In genomic region chr2:173039041-173039440, GRCm38 (mm10) we compare ENCODE assay signal across 29 mouse cellular contexts. TPM values are rescaled to one million over a fixed set of nuclear protein-coding genes. Genes with fewer than 3 reads are reported as not detected.
DNase-seq lines count a peak whose midpoint lies in the region; ATAC-seq and TF ChIP-seq lines count a peak whose summit lies in the region.
"Had no signal": no experiment of that assay in that cellular context is flagged by ENCODE, and none has a peak within 500 bp of the region (broad histone marks: within the 10 kb centered on the region; RNA-seq: fewer than 3 reads in every experiment).

No protein-coding gene starts in this region.

- H3K4me2 ChIP-seq in liver, embryonic 13.5 days = peak overlapping the region; percentile 59
- H3K4me2 ChIP-seq: embryonic facial prominence, embryonic 13.5 days; forebrain, embryonic 13.5 days; heart, embryonic 15.5 days; hindbrain, embryonic 12.5 days; midbrain, embryonic 12.5 days; neural tube, embryonic 13.5 days had no signal

- 95% methylated on average over 4 of the region's 4 CpGs for WGBS in heart, embryonic 10.5 days
- WGBS in thymus, adult 2 months = 56% methylated on average over 4 of the region's 4 CpGs
- 70% methylated on average over 4 of the region's 4 CpGs for WGBS in liver, embryonic 13.5 days (ENCODE audit: insufficient replicate concordance)

- no peak for ATAC-seq in liver, embryonic 13.5 days (ENCODE audit: low read depth)
- ATAC-seq: forebrain, embryonic 13.5 days; hindbrain, postnatal 0 days had no signal

- peaks cover 22% of the 10 kb centered on the region for H3K36me3 ChIP-seq in heart, embryonic 10.5 days
- H3K36me3 ChIP-seq in thymus, adult 2 months (ENCODE audit: control insufficient read depth, insufficient read depth, low read length) = peaks cover 16% of the 10 kb centered on the region
- H3K36me3 ChIP-seq in liver, embryonic 13.5 days = peaks cover 41% of the 10 kb centered on the region

- no peak for TF ChIP-seq CTCF in thymus, adult 2 months (IDR thresholded peaks at IDR 0.05; ENCODE audit: borderline replicate concordance, control insufficient read depth, extremely low read depth, insufficient read depth, low read length, poor library complexity)

- peak overlapping the region; percentile 53; the same call in 1 of the 2 replicates for H3K27ac ChIP-seq in heart, embryonic 10.5 days
- H3K27ac ChIP-seq in thymus, adult 2 months (ENCODE audit: control insufficient read depth, insufficient read depth, low read length) = 0 out of 2 replicates have a peak overlapping the region, but pooled peaks have one; percentile 9
- peak overlapping the region; percentile 100 for H3K27ac ChIP-seq in liver, embryonic 13.5 days
- H3K27ac ChIP-seq: embryonic facial prominence, embryonic 13.5 days; forebrain, embryonic 13.5 days; heart, embryonic 15.5 days; hindbrain, embryonic 12.5 days; hindbrain, postnatal 0 days; midbrain, embryonic 12.5 days; neural tube, embryonic 13.5 days had no signal

- H3K27me3 ChIP-seq in heart, embryonic 10.5 days (ENCODE audit: insufficient read depth, poor library complexity, severe bottlenecking) = no peaks in the 10 kb centered on the region
- no peaks in the 10 kb centered on the region for H3K27me3 ChIP-seq in thymus, adult 2 months (ENCODE audit: control insufficient read depth, insufficient read depth, low read length)
- H3K27me3 ChIP-seq in liver, embryonic 13.5 days = no peaks in the 10 kb centered on the region
- H3K27me3 ChIP-seq: embryonic facial prominence, embryonic 13.5 days; forebrain, embryonic 13.5 days; heart, embryonic 15.5 days; hindbrain, embryonic 12.5 days; midbrain, embryonic 12.5 days; neural tube, embryonic 13.5 days had no signal

- H3K4me3 ChIP-seq in heart, embryonic 10.5 days = no peak overlapping the region
- no peak overlapping the region for H3K4me3 ChIP-seq in thymus, adult 2 months (ENCODE audit: control insufficient read depth, insufficient read depth, low read length)
- H3K4me3 ChIP-seq in liver, embryonic 13.5 days (replicated peaks) = peak overlapping the region; percentile 27; the same call in 1 of the 2 replicates
- H3K4me3 ChIP-seq: embryonic facial prominence, embryonic 13.5 days; forebrain, embryonic 13.5 days; heart, embryonic 15.5 days; hindbrain, embryonic 12.5 days; midbrain, embryonic 12.5 days; myocyte; neural tube, embryonic 13.5 days had no signal

- peak overlapping the region; percentile 67 for H3K9ac ChIP-seq in liver, embryonic 13.5 days
- H3K9ac ChIP-seq: embryonic facial prominence, embryonic 13.5 days; forebrain, embryonic 13.5 days; heart, embryonic 15.5 days; hindbrain, embryonic 12.5 days; midbrain, embryonic 12.5 days; neural tube, embryonic 13.5 days had no signal

- no peak for TF ChIP-seq POLR2A in thymus, adult 2 months (IDR thresholded peaks at IDR 0.05; ENCODE audit: control insufficient read depth, extremely low read depth, insufficient read depth, low read length, poor library complexity)

- H3K9me3 ChIP-seq in heart, embryonic 10.5 days = no peaks in the 10 kb centered on the region
- no peaks in the 10 kb centered on the region for H3K9me3 ChIP-seq in liver, embryonic 13.5 days (replicated peaks)
- H3K9me3 ChIP-seq: embryonic facial prominence, embryonic 13.5 days; forebrain, embryonic 13.5 days; heart, embryonic 15.5 days; hindbrain, embryonic 12.5 days; midbrain, embryonic 12.5 days; neural tube, embryonic 13.5 days had no signal

- peaks cover 66% of the 10 kb centered on the region for H3K4me1 ChIP-seq in heart, embryonic 10.5 days
- peaks cover 59% of the 10 kb centered on the region for H3K4me1 ChIP-seq in thymus, adult 2 months (replicated peaks; ENCODE audit: control insufficient read depth, insufficient read depth, low read length)
- peaks cover 100% of the 10 kb centered on the region for H3K4me1 ChIP-seq in liver, embryonic 13.5 days (replicated peaks)
- H3K4me1 ChIP-seq: forebrain, embryonic 13.5 days; midbrain, embryonic 12.5 days; neural tube, embryonic 13.5 days had no signal

- no peak for DNase-seq in heart, embryonic 10.5 days (ENCODE audit: low spot score)
- DNase-seq in heart, adult 9 months (ENCODE audit: low spot score in 2 of 2) = no peak
- no peak for DNase-seq in thymus, adult 2 months
- no peak for DNase-seq in thymus, postnatal 10 days (ENCODE audit: low spot score in 2 of 2)
- no peak for DNase-seq in liver, embryonic 13.5 days
- peak; percentile 54 for DNase-seq in naive thymus-derived CD4-positive, alpha-beta T cell, adult 2 months (ENCODE audit: low read depth)
- DNase-seq in T-cell, adult 2 months (ENCODE audit: low spot score) = no peak
- no peak for DNase-seq in retina, postnatal 1 day
- DNase-seq: adrenal gland, postnatal 25 days; cerebellum, adult 11-12 months; cerebellum, adult 9-11 months; embryo, embryonic 11 days; gastrocnemius, postnatal 25 days; heart, adult 11 months; heart, postnatal 36 days; kidney, adult 11 months; kidney, postnatal 14 days; lung, postnatal 36 days; right cerebral cortex, postnatal 14 days; thymus, adult 18-20 months; thymus, postnatal 4 days had no signal

RNA-seq across cellular contexts. Expression of gene Rbm38, which starts 18.7 kb away (rescaled TPM):
- 156 and 188 TPM in 2 replicates for polyA plus RNA-seq in heart, embryonic 10.5 days (2016; fragmentation: Nextera tagmentation; extraction: Ambion mirVana)
- 1,267 and 1,290 TPM in 2 replicates for polyA plus RNA-seq in thymus, adult 2 months (2012; rRNA removed)
- 260 and 311 TPM in 2 replicates for polyA plus RNA-seq in liver, embryonic 13.5 days (2015; fragmentation: Nextera tagmentation; extraction: Ambion mirVana)

RNA-seq across cellular contexts. Expression of gene Rae1, which starts 39.1 kb away (rescaled TPM):
- 139 and 162 TPM in 2 replicates for polyA plus RNA-seq in heart, embryonic 10.5 days (2016; fragmentation: Nextera tagmentation; extraction: Ambion mirVana)
- polyA plus RNA-seq in thymus, adult 2 months (2012; rRNA removed) = 111 and 122 TPM in 2 replicates
- polyA plus RNA-seq in liver, embryonic 13.5 days (2015; fragmentation: Nextera tagmentation; extraction: Ambion mirVana) = 94.5 and 96.8 TPM in 2 replicates

Comparison
In these comparisons a context has a peak if more than half of its experiments do, and no peak if none do; other contexts are left out.
1. H3K27ac ChIP-seq: peak in every context shown above with its lines; median percentile 100 in liver, embryonic 13.5 days; 53 in heart, embryonic 10.5 days; 9 in thymus, adult 2 months.